Mouse (Mus musculus): ENCODE measurements around the gene Gjd3. TPM values are rescaled to one million over a fixed set of nuclear protein-coding genes. Genes with fewer than 3 reads are reported as not detected.
"Not testable (repeated sequence)": the region's sequence is repeated elsewhere in the genome, so short reads cannot be mapped to it uniquely, and the experiment has no call there.

The Gjd3 gene
- total and polyA plus RNA-seq, 3 experiments: not detected

- H3K9me3 ChIP-seq (replicated peaks; ENCODE audit: insufficient read depth, low read length): no peaks in the 10 kb centered on the region
- peaks cover 0 to 43% of the 10 kb centered on the region in 2 experiments for H3K36me3 ChIP-seq (ENCODE audit: control insufficient read depth in 1 of 2, insufficient read depth in 2 of 2, low read length in 2 of 2)
Observed at GRCm38 (mm10) chr11:98990866-98991265, 8.1 kb upstream of the Gjd3 start.

DNA sequence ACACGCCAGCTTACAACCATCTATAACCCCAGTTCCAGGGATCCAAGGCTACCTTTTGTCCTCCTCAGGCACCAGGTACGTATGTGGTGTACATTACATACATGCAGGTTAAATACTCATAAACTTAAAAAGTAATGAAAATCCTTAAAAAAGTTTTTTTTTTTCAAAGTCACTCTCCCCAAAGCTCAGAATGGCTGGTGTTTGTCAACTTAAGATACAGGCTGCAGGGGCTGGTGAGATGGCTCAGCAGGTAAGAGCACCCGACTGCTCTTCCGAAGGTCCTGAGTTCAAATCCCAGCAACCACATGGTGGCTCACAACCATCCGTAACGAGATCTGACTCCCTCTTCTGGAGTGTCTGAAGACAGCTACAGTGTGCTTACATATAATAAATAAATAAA, 5.4 kb upstream of the Gjd3 start:
- not testable (repeated sequence) for DNase-seq (ENCODE audit: low read depth, low spot score); H3K4me3 ChIP-seq (ENCODE audit: control insufficient read depth in 1 of 2, insufficient read depth in 1 of 2, low read depth in 2 of 2, low read length in 2 of 2); H3K27ac ChIP-seq (ENCODE audit: control insufficient read depth, low read depth, low read length); H3K4me1 ChIP-seq (ENCODE audit: control insufficient read depth in 1 of 2, insufficient read depth in 2 of 2, low read length in 2 of 2); H3K79me2 ChIP-seq (ENCODE audit: control insufficient read depth, insufficient read depth, low read length, poor library complexity); H3K9ac ChIP-seq (ENCODE audit: control insufficient read depth, low read depth, low read length, poor library complexity, severe bottlenecking); H3K27me3 ChIP-seq (ENCODE audit: control insufficient read depth in 1 of 2, insufficient read depth in 2 of 2, low read length in 2 of 2); H3K9me3 ChIP-seq (replicated peaks; ENCODE audit: insufficient read depth, low read length)
- H3K36me3 ChIP-seq (ENCODE audit: control insufficient read depth in 1 of 2, insufficient read depth in 2 of 2, low read length in 2 of 2): peaks cover 0 to 20% of the 10 kb centered on the region in 2 experiments; a peak in 3 of 4 replicates
- TF ChIP-seq TBP (IDR thresholded peaks at IDR 0.05; ENCODE audit: low read depth, low read length): peak; percentile 83

More at GRCm38 (mm10) chr11:98990866-98991265, 8.1 kb upstream of the Gjd3 start:
- no peak for DNase-seq (ENCODE audit: low read depth, low spot score)
- H3K4me3 ChIP-seq (ENCODE audit: control insufficient read depth in 1 of 2, insufficient read depth in 1 of 2, low read depth in 2 of 2, low read length in 2 of 2): no peak overlapping the region
- no peaks in the 10 kb centered on the region for H3K4me1 ChIP-seq (ENCODE audit: control insufficient read depth in 1 of 2, insufficient read depth in 2 of 2, low read length in 2 of 2)
- no peaks in the 10 kb centered on the region for H3K79me2 ChIP-seq (ENCODE audit: control insufficient read depth, insufficient read depth, low read length, poor library complexity)
- no peaks in the 10 kb centered on the region for H3K27me3 ChIP-seq (ENCODE audit: control insufficient read depth in 1 of 2, insufficient read depth in 2 of 2, low read length in 2 of 2)
- TF ChIP-seq NRF1 (IDR thresholded peaks at IDR 0.05; ENCODE audit: insufficient read depth, low read depth, low read length, poor library complexity, severe bottlenecking) (no peak), TAL1 (IDR thresholded peaks at IDR 0.05; ENCODE audit: low read length) (no peak), POLR2AphosphoS2 (IDR thresholded peaks at IDR 0.05; ENCODE audit: low read length) (peak; percentile 39; the same call in 1 of the 2 replicates), TCF12 (IDR thresholded peaks at IDR 0.05; ENCODE audit: low read depth, low read length) (no peak), MYB (IDR thresholded peaks at IDR 0.05; ENCODE audit: low read depth, low read length) (no peak)
- no peak overlapping the region for H3K9ac ChIP-seq (ENCODE audit: control insufficient read depth, low read depth, low read length, poor library complexity, severe bottlenecking)
- no peak overlapping the region for H3K27ac ChIP-seq (ENCODE audit: control insufficient read depth, low read depth, low read length)

DNA sequence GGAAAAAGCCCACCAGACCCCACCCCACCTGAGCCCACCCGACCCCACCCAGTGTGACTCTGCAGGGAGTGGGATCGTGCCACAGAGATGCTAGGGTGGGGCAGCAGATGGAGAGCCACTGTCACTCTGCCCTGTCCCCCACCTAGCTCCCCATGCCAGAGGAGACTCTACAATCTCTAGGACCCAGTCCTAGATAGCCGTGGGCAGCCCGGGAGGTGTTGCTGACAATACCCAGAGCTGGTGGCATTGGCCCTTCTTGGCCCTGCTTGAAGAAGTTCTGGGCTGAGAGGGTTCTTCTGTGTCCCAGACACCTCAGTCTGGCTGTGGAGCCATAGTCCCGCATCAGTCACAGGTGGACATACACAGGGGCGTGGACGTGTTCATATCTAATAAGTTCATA, 2.7 kb upstream of the Gjd3 start:
- no peaks in the 10 kb centered on the region for H3K27me3 ChIP-seq (ENCODE audit: control insufficient read depth in 1 of 2, insufficient read depth in 2 of 2, low read length in 2 of 2)
- H3K4me3 ChIP-seq (ENCODE audit: control insufficient read depth in 1 of 2, insufficient read depth in 1 of 2, low read depth in 2 of 2, low read length in 2 of 2): no peak overlapping the region
- H3K9me3 ChIP-seq (replicated peaks; ENCODE audit: insufficient read depth, low read length): no peaks in the 10 kb centered on the region
- no peak overlapping the region for H3K27ac ChIP-seq (ENCODE audit: control insufficient read depth, low read depth, low read length)
- TF ChIP-seq GATA1 (IDR thresholded peaks at IDR 0.05; ENCODE audit: low read depth, low read length): no peak
- TF ChIP-seq MYB (IDR thresholded peaks at IDR 0.05; ENCODE audit: low read depth, low read length): no peak
- no peak for TF ChIP-seq NELFE (IDR thresholded peaks at IDR 0.05; ENCODE audit: low read depth, low read length)
- TF ChIP-seq POLR2A (IDR thresholded peaks at IDR 0.05; ENCODE audit: control insufficient read depth in 1 of 2, insufficient read depth in 1 of 2, low read depth in 1 of 2, low read length in 2 of 2, poor library complexity in 1 of 2): no peak
- no peak for TF ChIP-seq HCFC1 (IDR thresholded peaks at IDR 0.05; ENCODE audit: low read depth, low read length)
- TF ChIP-seq POLR2AphosphoS5 (IDR thresholded peaks at IDR 0.05; ENCODE audit: borderline replicate concordance, low read depth, low read length): no peak
- TF ChIP-seq ZMIZ1 (IDR thresholded peaks at IDR 0.05; ENCODE audit: low read depth, low read length): no peak
- TF ChIP-seq NRF1 (IDR thresholded peaks at IDR 0.05; ENCODE audit: insufficient read depth, low read depth, low read length, poor library complexity, severe bottlenecking): no peak
- no peak for TF ChIP-seq ZKSCAN1 (IDR thresholded peaks at IDR 0.05; ENCODE audit: low read depth, low read length)
- no peak for TF ChIP-seq MAFK (IDR thresholded peaks at IDR 0.05; ENCODE audit: borderline replicate concordance, low read depth, low read length)
- no peak for TF ChIP-seq USF1 (IDR thresholded peaks at IDR 0.05; ENCODE audit: low read depth, low read length)
- TF ChIP-seq MAZ (IDR thresholded peaks at IDR 0.05; ENCODE audit: low read depth, low read length): no peak
- no peaks in the 10 kb centered on the region for H3K4me1 ChIP-seq (ENCODE audit: control insufficient read depth in 1 of 2, insufficient read depth in 2 of 2, low read length in 2 of 2)
- H3K36me3 ChIP-seq (ENCODE audit: control insufficient read depth in 1 of 2, insufficient read depth in 2 of 2, low read length in 2 of 2): peaks cover 0 to 7% of the 10 kb centered on the region in 2 experiments; a peak in 2 of 4 replicates
- H3K9ac ChIP-seq (ENCODE audit: control insufficient read depth, low read depth, low read length, poor library complexity, severe bottlenecking): no peak overlapping the region
- no peaks in the 10 kb centered on the region for H3K79me2 ChIP-seq (ENCODE audit: control insufficient read depth, insufficient read depth, low read length, poor library complexity)
- no peak for DNase-seq (ENCODE audit: low read depth, low spot score)

Data from MEL (cell line).